Mouse (Mus musculus) bone marrow, adult 2 months (tissue): ENCODE data around the gene Wfdc3.

ENCODE experiments used
- CTCF ChIP-seq: fragments of 200-500 bp; IDR thresholded peaks from 2 replicates; pipeline ENCODE4 v1.5.1; 2011; ENCODE audit warnings: low read length, control low read depth; ENCODE audit not compliant: control insufficient read depth, insufficient read depth
- POLR2A ChIP-seq: fragments of 200-500 bp; IDR thresholded peaks from 2 replicates; pipeline ENCODE4 v1.6.1; 2011; ENCODE audit warnings: low read depth, mild to moderate bottlenecking, control low read depth, low read length, borderline replicate concordance; ENCODE audit not compliant: control insufficient read depth

- TF ChIP-seq CTCF = no peak
- TF ChIP-seq POLR2A = no peak
Observed at GRCm38 (mm10) chr2:164760059-164760833, 14.5 kb upstream of the Wfdc3 start.
